Mouse (Mus musculus) embryonic facial prominence, embryonic 13.5 days (tissue): Measurements from ENCODE around the gene Serf2. TPM values are rescaled to one million over a fixed set of nuclear protein-coding genes. Genes with fewer than 3 reads are reported as not detected.
A peak's percentile ranks its signal among the peaks of the same experiment; 100 is the strongest.
"Not testable (repeated sequence)": the region's sequence is repeated elsewhere in the genome, so short reads cannot be mapped to it uniquely, and the experiment has no call there.

Experiments used
- ATAC-seq: fragments of 200-750 bp; cut with Nextera tagmentation; 2 replicates; pipeline ENCODE4 v1.8.0; 2017; ENCODE audit warnings: low read depth; ENCODE audit not compliant: insufficient number of reproducible peaks, insufficient read depth, low FRiP score, low TSS enrichment
- H3K27ac ChIP-seq: fragments of 300-500 bp; sonication (generic); 2 replicates; pipeline ENCODE4 v1.5.1; 2015; ENCODE audit warnings: moderate library complexity, mild to moderate bottlenecking, inconsistent platforms
- H3K27me3 ChIP-seq: fragments of 300-500 bp; sonication (generic); 2 replicates; pipeline ENCODE4 v1.6.1; 2015; ENCODE audit warnings: mild to moderate bottlenecking, inconsistent platforms
- H3K36me3 ChIP-seq: fragments of 300-500 bp; sonication (generic); 2 replicates; pipeline ENCODE4 v1.6.1; 2015; ENCODE audit warnings: mild to moderate bottlenecking, inconsistent platforms
- H3K4me1 ChIP-seq: fragments of 300-500 bp; sonication (generic); 2 replicates; pipeline ENCODE4 v1.6.1; 2015; ENCODE audit warnings: inconsistent platforms
- H3K4me2 ChIP-seq: fragments of 300-500 bp; sonication (generic); 2 replicates; pipeline ENCODE4 v1.6.1; 2015; ENCODE audit warnings: moderate library complexity, mild to moderate bottlenecking, inconsistent platforms
- H3K4me3 ChIP-seq: fragments of 300-500 bp; sonication (generic); 2 replicates; pipeline ENCODE4 v1.5.1; 2015; ENCODE audit warnings: mild to moderate bottlenecking, inconsistent platforms
- H3K9ac ChIP-seq: fragments of 300-500 bp; sonication (generic); 2 replicates; pipeline ENCODE4 v1.6.1; 2015; ENCODE audit warnings: mild to moderate bottlenecking, inconsistent platforms
- H3K9me3 ChIP-seq: fragments of 300-500 bp; sonication (generic); 2 replicates; pipeline ENCODE4 v1.6.1; 2016; ENCODE audit warnings: inconsistent platforms
- WGBS: fragments of 180-500 bp; shearing (Covaris S2); methylation state at CpG from one replicate; pipeline ENCODE4 v1.1.7; 2015; ENCODE audit warnings: mixed read lengths; 5-methylcytosine and 5-hydroxymethylcytosine counted together
- polyA plus RNA-seq: library from polyadenylated mRNA; unstranded; fragments of >200 nt; fragmentation: Nextera tagmentation; extraction: Ambion mirVana; gene quantifications from 2 replicates; pipeline ENCODE4 v1.2.1, GENCODE M21; 2015

Serf2 gene
- polyA plus RNA-seq, 1 experiment from 2014 or later: 552 TPM

DNA sequence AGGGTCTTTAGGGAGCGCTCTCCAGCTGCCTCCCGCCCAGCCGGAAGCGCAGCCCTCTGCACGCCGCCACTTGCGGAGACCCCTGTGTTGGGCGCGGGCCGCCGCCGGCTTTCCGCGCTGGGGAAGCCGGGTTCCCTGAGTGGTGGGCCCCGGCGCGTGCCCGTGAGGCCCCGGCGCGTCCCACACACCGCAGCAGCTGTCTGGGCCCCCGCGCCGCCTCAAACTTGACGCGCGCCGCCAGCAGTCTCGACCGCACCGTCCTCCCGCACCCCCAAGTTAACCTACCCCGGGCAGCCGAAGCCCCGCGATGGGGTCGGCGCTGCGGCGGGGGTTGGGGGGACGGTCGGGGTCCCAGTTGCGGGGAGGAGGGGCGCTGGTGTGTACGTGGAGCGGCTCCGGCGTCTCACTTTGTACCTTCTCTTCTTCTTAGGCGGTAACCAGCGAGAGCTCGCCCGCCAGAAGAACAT, 583 bp downstream of the Serf2 start:
- peak overlapping the region; percentile 97 for H3K27ac ChIP-seq
- peaks cover 33% of the 10 kb centered on the region for H3K36me3 ChIP-seq
- peaks cover 27% of the 10 kb centered on the region for H3K4me1 ChIP-seq
- peak overlapping the region; percentile 97 for H3K4me3 ChIP-seq
- H3K4me2 ChIP-seq: peak overlapping the region; percentile 87
- WGBS: under 1% methylated on average over 54 of the region's 54 CpGs
- no peaks in the 10 kb centered on the region for H3K27me3 ChIP-seq
- no peaks in the 10 kb centered on the region for H3K9me3 ChIP-seq
- peak overlapping the region; percentile 97 for H3K9ac ChIP-seq
- peak; percentile 62 for ATAC-seq

DNA sequence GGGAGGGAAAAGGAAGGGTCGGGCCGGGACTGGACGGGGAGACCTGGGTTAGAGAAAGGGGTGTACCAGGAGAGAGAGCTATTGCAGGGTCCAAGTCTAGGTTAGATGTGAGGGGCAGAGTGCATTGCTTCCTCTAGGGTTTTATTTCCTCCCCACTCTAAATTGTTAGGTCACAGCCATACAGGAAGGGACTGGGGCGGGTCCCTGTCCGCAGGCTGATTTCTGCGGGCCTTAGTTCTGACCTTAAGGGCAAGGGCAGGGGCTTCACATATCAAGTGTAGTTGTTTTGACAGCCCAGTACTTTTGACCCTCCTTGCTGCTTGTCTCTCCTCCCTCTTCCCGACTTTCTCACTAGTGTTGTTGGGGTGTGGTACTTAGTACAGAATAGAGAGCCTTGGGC, 1.1 kb downstream of the Serf2 start:
- Histone ChIP-seq H3K27me3 (no peaks in the 10 kb centered on the region), H3K9ac (peak overlapping the region; percentile 97), H3K4me1 (peaks cover 27% of the 10 kb centered on the region), H3K36me3 (peaks cover 34% of the 10 kb centered on the region), H3K27ac (peak overlapping the region; percentile 97), H3K9me3 (no peaks in the 10 kb centered on the region), H3K4me2 (peak overlapping the region; percentile 87), H3K4me3 (peak overlapping the region; percentile 97)
- ATAC-seq: no peak
- under 1% methylated on average over 7 of the region's 7 CpGs for WGBS

DNA sequence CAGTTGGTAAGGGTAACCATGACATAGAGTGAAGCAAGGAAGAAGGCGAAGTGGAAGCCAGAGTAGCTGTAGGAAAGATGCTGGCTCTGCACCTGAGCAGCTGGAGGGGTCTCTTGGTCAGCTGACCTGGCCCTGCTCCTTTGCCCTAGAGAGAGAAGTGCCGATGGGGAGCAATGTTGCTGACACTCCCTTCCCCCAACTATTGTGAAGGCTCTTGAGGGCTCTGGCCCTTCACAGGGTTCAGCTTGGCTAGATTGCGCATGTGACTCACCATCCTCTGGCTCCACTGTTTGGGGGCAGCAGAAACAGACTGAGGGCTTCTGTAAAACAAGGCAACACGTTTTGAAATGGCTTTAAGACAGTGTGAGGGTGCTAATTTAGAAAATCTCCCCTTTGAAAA, 3.4 kb downstream of the Serf2 start:
- H3K4me2 ChIP-seq: no peak overlapping the region
- peaks cover 32% of the 10 kb centered on the region for H3K4me1 ChIP-seq
- no peaks in the 10 kb centered on the region for H3K27me3 ChIP-seq
- ATAC-seq: no peak
- H3K27ac ChIP-seq: no peak overlapping the region
- WGBS: 89% methylated on average over 4 of the region's 4 CpGs
- no peak overlapping the region for H3K9ac ChIP-seq
- peaks cover 34% of the 10 kb centered on the region for H3K36me3 ChIP-seq
- no peaks in the 10 kb centered on the region for H3K9me3 ChIP-seq
- H3K4me3 ChIP-seq: no peak overlapping the region

DNA sequence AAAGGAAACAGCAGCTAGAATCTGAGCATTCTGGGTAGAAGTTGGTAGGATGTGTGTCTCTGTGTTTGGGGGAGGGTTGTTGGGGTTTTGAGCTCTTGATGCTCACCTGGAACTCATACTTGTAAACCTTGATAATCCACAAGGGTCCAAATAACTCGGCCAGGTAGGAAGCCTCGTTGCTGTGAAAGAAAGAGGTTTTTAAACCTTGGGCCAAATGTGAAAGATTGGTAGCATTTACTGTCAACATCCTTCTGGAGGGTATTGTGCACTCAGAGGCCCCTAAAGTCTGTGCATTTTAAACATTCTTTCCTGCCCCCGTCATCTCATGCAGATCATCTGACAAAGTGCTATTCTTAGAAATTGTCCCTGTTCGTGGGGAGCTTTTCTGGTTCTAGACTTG, 4.0 kb downstream of the Serf2 start, which contains the start of gene Hypk:
TSS of gene Hypk (plus strand) at position 301 of the 400 bp plus-strand sequence.
- no peak for ATAC-seq

DNA sequence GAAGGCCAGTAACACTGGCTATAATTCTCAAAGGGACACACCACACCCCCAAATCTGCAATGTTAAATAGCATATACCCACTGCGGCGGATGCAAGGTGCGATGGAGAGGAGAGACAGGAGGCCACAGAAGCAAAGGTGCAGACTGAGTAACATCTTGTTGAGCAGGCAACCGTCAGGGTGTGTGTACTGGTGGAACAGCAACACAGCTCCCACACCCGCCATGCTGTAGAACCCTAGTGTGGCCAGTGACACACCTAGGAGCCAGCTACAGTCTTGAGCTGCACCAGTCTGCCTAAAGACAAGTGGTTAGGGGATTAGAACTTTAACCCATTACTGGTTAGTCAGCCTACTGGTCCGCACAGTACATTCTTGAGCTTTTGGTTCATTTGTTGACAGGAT, 4.9 kb downstream of the Serf2 start:
- no peak overlapping the region for H3K4me2 ChIP-seq
- no peaks in the 10 kb centered on the region for H3K27me3 ChIP-seq
- H3K4me1 ChIP-seq: peaks cover 31% of the 10 kb centered on the region
- no peaks in the 10 kb centered on the region for H3K9me3 ChIP-seq
- no peak overlapping the region for H3K9ac ChIP-seq
- WGBS: 87% methylated on average over 6 of the region's 6 CpGs
- no peak for ATAC-seq
- no peak overlapping the region for H3K4me3 ChIP-seq
- no peak overlapping the region for H3K27ac ChIP-seq
- H3K36me3 ChIP-seq: peaks cover 41% of the 10 kb centered on the region

More for the DNA sequence above, 4.0 kb downstream of the Serf2 start, which contains the start of gene Hypk:
- Histone ChIP-seq H3K4me1 (peaks cover 31% of the 10 kb centered on the region), H3K27me3 (no peaks in the 10 kb centered on the region), H3K9ac (no peak within 1 kb of the TSS), H3K27ac (no peak within 1 kb of the TSS), H3K36me3 (peaks cover 34% of the 10 kb centered on the region), H3K4me2 (no peak within 1 kb of the TSS), H3K4me3 (no peak within 1 kb of the TSS), H3K9me3 (no peaks in the 10 kb centered on the region)
- 76% methylated on average over 4 of the region's 4 CpGs for WGBS

DNA sequence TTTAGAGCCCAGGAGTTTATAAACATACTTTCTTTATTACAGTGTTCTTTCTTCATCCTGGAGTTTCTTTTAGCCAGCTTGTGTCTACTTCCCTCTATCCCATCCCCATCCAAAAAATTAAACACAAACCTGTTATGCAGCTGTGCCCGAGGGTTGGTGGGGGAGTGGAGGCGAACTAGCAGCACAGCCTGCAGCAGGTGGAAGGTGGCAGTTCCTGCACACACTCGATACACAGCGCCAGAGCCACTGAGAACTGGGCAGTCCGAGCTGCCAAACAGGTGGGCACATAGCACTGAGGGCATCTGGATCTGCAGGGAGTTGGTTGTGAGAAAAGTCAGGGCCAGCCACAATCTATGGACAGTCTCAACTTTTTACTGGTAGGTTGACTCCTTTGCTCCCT, 6.5 kb downstream of the Serf2 start:
- Histone ChIP-seq H3K4me2 (no peak overlapping the region), H3K9ac (no peak overlapping the region), H3K4me1 (peaks cover 26% of the 10 kb centered on the region), H3K36me3 (peaks cover 50% of the 10 kb centered on the region), H3K27ac (no peak overlapping the region), H3K9me3 (no peaks in the 10 kb centered on the region), H3K27me3 (no peaks in the 10 kb centered on the region), H3K4me3 (no peak overlapping the region)
- 71% methylated on average over 5 of the region's 5 CpGs for WGBS
- ATAC-seq: no peak

DNA sequence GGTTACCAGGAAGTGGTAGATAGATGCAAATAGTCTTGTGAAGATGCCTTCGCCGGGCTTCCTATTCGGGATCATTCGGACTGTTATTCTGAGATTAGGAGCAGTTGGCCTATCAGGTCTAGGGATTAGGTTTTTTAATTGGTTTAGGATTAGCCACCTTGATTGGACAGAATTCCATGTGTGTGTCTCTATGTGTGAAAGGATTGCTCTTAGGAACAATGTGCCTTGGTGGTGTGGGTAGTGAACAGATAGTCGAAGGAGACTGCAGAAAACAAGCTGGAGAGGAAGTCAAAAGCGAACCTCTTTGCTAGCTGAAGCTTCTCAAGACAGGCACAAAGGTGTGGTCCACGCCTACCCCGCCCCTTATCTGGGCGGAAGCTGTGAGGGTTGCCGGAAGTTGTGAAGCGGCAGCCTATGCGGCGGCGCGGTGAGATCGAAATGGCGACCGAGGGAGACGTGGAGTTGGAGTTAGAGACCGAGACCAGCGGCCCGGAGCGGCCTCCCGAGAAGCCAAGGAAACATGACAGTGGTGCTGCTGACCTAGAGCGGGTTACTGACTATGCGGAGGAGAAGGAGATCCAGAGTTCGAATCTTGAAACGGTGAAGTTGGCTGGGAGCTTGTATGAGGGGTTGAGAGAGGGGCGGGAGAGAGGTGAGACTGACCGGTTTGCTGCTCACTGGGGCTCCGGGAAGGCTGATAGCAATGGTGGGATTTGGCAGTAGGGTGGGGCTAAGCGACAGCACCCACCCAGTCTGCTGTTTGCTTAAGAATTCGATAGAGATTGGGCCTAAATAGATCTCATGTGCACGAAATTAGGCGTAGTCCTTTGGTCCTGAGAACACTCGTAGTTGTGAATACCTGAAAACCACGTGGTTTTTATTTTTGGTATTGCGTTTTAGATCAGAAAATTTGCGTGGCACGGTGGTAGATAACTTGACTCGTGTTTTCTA, 8.0 kb downstream of the Serf2 start, which contains the start of gene Serinc4:
TSS of gene Serinc4 (minus strand) at position 90 of the 951 bp plus-strand sequence.
- H3K27me3 ChIP-seq: no peaks in the 10 kb centered on the region
- H3K9me3 ChIP-seq: no peaks in the 10 kb centered on the region
- peak; percentile 71 for ATAC-seq
- WGBS: 5% methylated on average over 41 of the region's 41 CpGs
- H3K9ac ChIP-seq: peak within 1 kb of the TSS; percentile 87
- peak within 1 kb of the TSS; percentile 69 for H3K4me2 ChIP-seq
- H3K4me3 ChIP-seq: peak within 1 kb of the TSS; percentile 77
- peaks cover 17% of the 10 kb centered on the region for H3K4me1 ChIP-seq
- peaks cover 45% of the 10 kb centered on the region for H3K36me3 ChIP-seq
- H3K27ac ChIP-seq: peak within 1 kb of the TSS; percentile 82

DNA sequence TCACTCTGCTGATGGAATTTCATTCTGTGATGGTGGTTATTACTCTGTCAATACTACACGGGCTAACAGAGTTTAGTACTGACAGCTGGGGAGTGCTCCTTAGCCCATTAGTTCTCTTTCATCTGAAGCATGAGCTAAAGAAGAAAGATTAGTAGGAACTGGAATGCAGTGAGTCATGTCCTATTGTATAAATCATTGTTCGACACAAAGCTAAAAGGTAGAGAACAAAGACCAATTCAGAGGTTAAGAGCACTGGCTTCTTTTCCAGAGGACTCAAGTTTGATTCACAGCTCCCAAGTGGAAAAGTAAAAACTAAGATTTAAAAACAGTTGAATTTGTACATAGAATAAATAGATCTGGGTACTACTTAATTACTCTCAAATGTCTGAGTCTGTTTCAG, 11.1 kb downstream of the Serf2 start:
- Histone ChIP-seq H3K4me2 (no peak overlapping the region), H3K36me3 (peaks cover 19% of the 10 kb centered on the region; the same call in 1 of the 2 replicates), H3K4me1 (peaks cover 11% of the 10 kb centered on the region), H3K9me3 (no peaks in the 10 kb centered on the region), H3K4me3 (no peak overlapping the region), H3K27me3 (no peaks in the 10 kb centered on the region), H3K9ac (no peak overlapping the region), H3K27ac (no peak overlapping the region)
- 74% methylated on average over 2 of the region's 2 CpGs for WGBS
- no peak for ATAC-seq

DNA sequence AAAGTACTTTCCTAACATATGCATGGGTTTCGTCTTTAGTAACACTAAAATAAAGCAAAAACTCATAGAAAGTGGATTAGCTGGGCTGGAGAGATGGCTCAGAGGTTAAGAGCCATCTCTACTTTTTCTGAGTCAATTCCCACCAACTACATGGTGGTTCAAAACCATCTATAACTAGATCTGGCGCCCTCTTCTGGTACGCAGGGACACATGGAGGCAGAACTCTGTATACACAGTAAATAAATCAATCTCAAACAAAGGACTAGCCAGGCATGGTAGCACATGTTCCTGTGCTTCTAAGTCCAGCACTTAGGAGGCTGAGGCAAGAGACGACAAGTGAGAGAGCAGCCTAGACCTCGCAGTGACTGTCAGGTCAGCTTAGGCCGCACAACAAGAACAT, 20.0 kb downstream of the Serf2 start:
- H3K4me1 ChIP-seq, H3K4me2 ChIP-seq, H3K9me3 ChIP-seq, H3K9ac ChIP-seq, ATAC-seq, H3K4me3 ChIP-seq, H3K27me3 ChIP-seq, H3K27ac ChIP-seq: not testable (repeated sequence)
- whole genome bisulfite sequencing: 76% methylated on average over 3 of the region's 6 CpGs
- H3K36me3 ChIP-seq: peaks cover 13% of the 10 kb centered on the region; the same call in 1 of the 2 replicates

DNA sequence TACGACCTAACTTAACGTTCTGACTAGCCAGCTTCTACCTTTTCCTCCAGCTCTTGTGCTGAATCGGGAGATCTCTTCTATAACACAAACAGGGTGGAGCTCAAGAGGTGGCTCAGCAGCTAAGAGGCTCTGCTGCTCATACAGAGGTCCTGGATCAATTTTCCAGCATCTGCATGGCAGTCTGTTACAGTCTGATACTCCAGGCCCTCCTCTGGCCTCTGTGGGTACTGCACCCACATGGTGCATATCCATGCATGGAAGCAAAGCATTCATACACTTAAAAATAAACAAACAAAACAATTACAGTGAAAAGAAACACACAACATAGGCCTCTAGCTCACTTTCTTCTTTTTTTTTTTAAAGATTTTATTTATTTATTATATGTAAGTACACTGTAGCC, 23.8 kb downstream of the Serf2 start:
- not testable (repeated sequence) for H3K27ac ChIP-seq, H3K9me3 ChIP-seq, H3K27me3 ChIP-seq, H3K9ac ChIP-seq, H3K4me3 ChIP-seq, H3K4me1 ChIP-seq, ATAC-seq
- Histone ChIP-seq H3K4me2 (peak overlapping the region; percentile 75), H3K36me3 (peaks cover 13% of the 10 kb centered on the region; the same call in 1 of the 2 replicates)
- WGBS: 91% methylated on average over 3 of the region's 3 CpGs

DNA sequence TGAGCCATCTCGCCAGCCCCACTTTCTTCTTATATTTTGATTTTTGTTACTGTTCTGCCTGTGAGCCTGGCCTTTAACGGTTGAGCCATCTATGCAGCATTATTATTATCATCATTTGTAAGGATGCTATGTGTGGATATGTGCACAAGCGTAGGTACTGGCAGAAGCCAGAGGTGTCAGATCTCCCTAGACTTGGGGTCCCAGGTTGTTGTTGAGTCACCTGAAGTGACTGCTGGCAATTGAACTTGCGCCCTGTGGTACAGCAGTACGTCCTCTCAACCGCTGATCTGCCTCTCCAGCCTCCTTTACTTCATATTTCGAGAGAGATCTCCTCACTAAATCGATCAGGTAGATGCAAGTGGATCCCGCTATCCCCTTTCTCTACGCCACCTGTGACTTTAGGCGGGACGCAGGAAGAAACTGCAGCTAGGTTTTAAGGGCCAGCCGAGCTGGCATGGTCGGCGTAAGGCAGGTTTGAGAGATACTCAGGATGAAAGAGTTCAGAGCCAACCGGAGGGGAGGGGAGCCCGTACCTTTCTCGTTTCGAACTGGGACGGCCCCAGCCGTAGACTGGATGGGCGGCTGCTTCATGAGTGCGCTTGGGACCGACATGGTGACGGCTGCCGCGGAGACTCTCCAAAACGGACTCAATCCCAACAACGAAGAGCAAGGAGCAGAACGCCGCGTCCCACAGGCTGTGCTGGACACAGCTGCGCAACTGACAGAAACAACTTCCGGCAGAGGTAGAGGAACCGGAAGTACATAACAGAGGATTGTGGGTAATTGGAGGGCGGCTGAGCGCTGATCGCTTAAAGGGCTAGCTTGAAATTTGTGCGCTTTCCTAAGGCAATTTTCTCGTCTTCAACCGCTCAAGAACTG, 24.5 kb downstream of the Serf2 start, which contains the start of gene Mfap1b:
TSS of gene Mfap1b (minus strand) at position 767 of the 879 bp plus-strand sequence.
- peak within 1 kb of the TSS; percentile 75 for H3K4me2 ChIP-seq
- not testable (repeated sequence) for H3K36me3 ChIP-seq, H3K4me1 ChIP-seq, H3K9me3 ChIP-seq, H3K27me3 ChIP-seq
- H3K9ac ChIP-seq: peak within 1 kb of the TSS; percentile 74
- peak within 1 kb of the TSS; percentile 5; the same call in 1 of the 2 replicates for H3K27ac ChIP-seq
- peak within 1 kb of the TSS; percentile 64 for H3K4me3 ChIP-seq
- peak; percentile 84 for ATAC-seq
- 5% methylated on average over 41 of the region's 41 CpGs for WGBS
